Mouse (Mus musculus): Measurements from ENCODE around the gene Dstyk.

Gene Dstyk

DNA sequence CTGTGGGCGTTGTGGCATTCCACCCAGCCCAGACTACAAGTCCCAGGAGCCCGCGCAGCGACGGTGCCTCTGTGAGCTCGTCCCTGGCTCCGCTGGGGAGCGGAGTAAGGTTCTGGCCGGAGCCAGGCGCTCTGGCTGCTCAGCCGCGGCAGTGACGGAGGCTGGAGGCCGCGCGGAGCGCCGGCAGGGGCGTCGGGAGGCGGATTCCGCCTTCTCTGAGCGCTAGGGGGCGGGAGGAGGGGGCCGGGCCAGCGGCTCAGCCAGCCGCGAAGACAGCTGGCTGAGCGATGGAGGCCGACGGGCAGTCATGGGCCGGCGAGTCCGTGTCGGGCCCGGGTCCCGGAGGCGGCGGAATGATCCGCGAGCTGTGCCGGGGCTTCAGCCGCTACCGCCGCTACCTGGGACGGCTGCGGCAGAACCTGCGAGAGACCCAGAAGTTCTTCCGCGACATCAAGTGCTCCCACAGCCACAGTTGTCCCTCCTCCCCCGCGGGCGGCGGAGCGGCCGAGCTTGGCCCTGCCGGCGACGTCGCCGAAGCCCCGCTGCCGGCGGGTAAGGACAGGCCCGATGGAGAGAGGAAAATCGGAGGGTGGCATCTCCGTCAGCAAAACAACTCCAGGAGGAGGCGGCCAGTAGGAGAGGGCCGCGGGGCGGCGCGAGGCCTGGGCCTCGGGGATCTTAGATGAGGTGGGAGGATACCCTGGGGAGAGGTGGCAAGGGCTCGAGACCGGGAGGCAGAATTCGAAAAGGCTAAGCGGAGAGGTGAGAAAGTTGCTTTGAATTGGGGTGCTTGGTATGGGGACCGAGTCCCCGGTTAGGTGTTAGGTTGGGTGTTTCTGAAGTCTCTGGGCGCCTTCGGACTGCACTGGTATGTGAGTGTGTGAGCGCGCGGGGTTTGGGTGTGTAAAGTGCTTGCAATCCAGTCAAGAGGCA lies at the start of gene Dstyk:
Gene Dstyk (plus strand): TSS at position 237 of the 933 bp plus-strand sequence.
- DNase-seq (ENCODE audit: low spot score in 2 of 2): peak; percentile 84 to 90

DNA sequence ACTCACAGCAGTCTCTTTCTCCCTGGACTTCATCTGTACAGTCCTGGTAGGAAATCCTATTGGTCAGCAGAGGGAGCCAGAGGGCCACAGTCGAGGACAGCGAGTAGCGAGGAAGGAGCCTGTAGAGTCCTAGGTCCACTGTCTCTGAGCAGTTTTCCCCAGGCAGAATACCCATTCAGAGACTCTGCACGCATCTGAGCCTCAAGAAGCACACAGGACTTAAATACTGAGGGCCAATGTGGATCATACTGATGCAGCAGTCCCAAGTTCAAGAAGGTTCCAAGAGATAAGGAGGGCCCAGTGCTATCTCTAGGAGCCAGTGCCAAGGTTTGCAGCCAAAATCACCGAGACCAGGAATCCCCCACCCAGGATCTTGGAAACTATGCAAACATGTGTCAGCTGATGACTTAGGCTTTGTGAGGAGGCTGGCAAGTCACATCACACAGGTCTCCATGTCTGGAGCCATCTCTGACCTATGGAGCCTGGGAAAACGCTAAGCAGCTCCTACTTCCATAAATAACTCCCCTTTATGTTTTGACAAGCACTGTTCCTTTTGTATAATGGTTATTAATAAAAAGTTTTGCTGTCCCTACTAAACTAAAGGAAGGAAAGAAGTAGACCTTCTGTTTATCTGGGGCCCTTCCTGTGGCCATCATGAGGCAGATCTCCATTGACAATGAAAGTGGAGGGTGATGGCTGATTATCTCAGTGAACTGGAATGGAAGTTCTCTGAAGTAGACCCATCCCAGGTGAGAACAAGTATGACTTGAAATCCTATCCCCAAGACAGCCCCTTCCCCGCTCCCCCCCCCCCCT lies 49.5 kb upstream of the Dstyk start:
- DNase-seq (ENCODE audit: low spot score in 2 of 2): peak; percentile 58 to 77

DNA sequence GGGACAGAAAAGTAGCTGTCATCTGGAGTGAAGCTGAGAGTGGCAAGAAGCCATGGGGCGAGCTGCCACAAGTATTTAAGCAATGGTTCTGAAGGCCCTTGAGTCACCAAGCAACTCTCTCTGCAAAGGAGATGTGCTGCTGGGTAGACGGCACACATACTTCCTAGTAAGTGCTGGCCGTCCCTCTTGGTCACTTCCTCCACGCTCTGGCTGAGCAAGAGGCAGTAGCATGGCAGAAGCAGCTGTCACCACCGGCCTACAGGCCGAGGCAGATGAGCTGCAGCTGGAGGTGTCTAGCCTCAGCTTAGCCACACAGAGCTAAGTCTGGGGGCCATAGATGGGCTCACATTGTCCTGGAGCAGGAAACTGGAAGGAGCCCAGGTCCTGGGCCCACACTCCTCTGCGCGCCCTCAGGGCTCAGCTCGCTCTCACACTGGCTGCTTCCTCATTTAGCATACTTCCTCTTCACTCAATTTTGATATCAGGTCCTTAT lies 46.6 kb upstream of the Dstyk start:
- no peak for DNase-seq (ENCODE audit: low spot score in 2 of 2)

DNA sequence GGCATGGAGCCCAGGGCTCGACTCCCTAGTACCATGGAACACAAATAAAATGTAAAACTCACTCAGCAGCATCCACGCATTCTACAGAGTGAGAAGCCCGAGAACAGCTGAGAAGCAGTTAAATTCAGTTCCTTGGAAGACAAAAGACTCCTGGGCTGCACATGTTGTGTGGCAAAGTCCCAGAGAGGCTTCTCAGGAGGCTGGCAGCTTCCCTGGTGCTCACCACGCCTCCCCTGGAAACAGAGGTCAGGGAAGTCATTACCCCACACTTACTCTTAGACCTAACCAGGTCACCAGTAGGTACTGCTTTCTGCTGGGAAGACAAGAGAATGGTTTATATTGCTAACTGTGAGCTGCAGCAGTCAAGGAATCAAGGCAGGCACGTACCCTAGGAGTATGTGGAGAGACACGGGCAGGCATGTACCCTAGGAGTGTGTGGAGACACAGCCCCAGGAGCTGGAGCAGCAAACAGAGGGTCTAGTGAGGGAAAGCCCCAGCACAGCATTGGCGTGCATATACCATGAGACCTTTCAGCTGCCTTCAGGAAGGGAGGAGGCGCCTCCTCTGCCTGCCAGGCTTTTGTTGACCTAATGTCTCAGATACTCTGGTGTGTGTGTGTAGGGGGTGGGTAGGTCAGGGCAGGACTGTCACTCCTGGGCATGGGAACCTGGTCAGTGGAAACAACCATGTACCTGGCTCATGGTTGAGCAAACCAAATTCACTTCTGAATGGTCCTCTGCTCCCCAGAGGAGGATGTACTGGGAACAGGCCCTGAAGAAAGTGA lies 45.9 kb upstream of the Dstyk start:
- DNase-seq (ENCODE audit: low spot score in 2 of 2): no peak

DNA sequence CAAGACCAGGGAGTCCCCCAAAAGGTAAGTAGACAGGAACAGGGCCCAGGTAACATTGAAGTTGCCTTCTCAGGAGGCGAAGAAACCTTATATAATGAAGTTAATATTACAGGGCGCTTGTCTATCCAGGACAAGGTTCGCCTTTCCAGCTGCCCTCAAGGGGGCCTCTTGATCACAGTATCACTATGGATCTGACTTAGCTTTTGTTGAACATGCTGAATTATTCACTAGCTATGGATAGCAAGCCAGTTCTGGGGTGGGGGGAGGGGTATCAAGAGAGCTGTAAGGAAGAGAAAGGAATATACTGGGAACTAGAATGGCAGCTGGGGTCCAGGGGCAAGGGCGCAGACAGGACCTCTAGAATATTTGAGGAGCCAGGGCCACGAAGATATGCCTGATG lies 45.0 kb upstream of the Dstyk start:
- DNase-seq (ENCODE audit: low spot score in 2 of 2): no peak

DNA sequence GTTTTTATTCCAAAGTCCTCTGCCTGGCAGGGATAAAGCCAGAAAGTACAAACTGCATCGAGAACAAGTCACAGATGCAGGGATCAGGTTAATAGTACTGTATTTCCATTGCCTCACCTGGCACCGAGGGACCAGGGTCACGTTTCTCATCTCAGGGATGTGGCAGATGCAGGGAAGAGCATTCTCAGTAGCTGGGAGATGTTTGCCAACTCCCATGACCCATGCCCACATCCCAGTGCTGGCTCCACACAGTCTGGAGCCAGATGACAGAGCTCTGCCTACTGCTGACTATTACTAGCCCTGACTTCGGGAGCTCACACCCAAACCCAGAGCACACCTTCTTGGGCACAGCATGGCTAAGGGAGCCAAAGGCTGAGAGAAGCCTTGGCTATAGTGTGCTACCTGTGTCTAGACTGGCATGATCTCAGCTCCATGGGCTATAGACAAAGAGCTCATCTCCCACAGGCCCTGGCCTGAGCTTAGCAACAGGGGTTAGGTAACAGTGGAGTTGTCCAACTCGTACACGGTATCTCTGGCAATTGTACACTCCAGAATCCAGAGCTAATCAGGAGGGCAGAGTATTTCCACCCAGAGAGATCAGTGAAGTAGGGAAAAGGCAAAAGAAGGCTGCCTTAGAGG lies 44.3 kb upstream of the Dstyk start:
- DNase-seq (ENCODE audit: low spot score in 2 of 2): no peak

DNA sequence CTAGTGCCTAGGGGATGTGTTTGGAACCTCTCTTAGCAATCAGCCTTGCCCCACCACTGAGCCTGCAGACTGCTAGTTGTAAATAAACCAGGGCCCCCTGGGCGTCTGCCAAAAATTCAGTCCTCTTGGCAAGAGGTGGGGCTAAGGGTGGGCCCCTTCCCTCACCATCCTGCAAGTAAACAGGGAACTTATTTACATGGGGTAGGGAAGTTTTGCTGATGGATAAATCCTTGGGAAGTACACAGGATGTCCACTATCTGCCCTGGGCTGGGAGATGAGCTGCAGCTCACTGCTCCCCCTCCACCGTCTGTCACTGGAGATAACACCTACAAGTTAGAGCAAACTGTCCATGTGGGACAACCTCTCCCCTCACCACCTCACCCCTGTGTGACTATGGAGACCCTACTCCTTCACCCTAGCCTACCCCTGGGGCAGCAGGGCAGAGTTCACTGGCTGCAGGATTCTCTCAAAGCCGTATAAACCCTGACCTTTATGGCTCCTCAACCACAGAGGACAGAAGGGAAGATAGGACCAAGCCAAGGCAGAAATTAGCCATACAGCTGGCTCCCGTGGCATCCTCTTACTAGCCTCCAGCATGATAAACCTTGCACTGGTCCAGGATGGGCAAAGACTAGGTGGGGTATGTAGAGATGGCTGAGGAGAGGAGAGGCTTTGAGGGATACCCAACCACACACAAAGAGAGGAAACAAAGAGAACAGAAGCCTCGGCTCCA lies 43.0 kb upstream of the Dstyk start:
- no peak for DNase-seq (ENCODE audit: low spot score in 2 of 2)

DNA sequence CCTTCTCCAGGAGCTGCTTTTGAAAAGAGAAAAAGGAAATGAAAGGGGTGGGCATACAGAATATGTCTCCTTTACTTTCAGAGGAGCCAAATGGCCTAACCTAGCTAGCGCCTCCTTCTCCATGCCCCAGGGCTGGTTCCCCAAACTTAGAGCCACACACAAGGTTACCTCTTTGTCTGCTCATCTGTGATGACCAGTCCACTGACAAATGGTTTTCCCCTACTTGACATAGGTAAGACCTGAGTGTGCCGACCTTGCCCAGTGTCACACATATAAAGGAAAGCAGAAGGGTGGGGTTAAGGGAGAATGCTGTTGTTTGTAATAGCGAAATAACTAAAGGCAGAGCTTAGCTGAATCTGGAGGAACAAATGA lies 42.5 kb upstream of the Dstyk start:
- DNase-seq (ENCODE audit: low spot score in 2 of 2): no peak

DNA sequence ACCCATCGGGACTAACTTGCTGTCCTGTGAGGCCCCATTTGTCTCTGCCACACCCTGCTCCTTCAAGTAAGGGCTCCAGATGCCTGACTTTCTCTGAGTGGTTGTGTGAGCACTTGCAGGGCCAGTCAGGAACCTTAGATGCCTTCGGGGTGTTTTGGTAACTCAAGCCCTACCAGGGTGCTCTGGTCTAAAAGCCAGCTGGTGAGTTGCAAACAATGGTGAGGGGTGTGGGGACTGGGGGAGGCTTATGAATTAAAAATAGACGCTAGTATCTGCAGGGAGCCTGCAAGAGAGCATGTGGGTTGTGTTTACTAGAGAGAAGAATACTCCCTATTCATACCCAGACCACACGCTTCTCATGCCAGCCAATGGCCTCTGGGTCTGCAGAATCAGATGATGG lies 42.1 kb upstream of the Dstyk start:
- DNase-seq (ENCODE audit: low spot score in 2 of 2): no peak

DNA sequence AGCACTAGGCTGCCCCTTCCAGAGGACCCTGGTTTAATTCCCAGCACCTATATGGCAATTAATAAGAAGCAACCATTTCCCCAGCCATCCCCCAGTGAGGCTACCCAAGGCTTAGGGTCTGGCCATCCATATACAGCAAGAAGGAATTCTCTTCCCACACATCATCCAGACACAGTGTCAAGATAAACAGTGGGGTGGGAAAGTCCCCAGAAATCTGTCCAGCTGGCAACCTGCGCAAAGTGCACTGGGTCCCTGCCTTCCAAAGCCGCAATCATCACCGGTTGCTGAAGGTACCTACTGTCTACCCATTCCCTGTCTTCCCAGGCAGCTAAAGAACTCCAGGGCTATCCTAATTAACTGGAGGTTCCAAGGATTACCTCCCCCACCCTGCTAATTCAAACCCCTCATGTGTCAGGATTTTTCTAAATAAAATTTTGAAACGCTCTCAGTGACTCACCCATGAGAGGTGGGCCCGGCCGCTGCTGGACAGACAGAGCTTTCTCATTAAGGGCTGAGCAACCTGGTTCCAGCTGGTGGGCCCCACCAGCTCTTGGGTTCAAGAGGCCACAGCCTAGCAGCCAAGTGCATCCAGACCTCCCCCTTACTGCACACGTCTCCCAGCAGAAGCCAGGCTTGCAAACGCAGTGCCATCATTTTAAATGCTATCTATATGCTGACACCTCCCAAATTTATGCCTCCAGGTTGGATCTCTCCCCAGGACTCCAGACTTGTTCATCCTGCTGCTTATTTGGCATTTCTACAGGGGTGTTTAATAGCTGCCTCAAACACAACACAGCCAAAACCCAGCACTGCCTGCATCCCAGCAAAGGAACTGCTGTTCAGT lies 40.9 kb upstream of the Dstyk start:
- no peak for DNase-seq (ENCODE audit: low spot score in 2 of 2)

DNA sequence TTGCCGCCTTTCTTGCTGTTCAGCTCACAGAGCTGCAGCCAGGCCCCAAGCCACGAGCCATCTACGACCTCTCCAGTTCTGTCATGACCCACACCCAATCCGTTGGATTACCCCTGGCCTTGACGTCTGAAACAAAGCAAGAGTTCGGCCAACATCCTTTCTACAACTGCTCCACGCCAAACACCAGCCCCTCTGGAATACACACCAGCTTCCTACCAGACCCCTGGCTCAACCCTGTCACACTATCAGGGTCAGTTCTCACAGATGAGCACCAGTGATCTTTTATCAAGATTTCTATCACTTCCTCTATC lies 40.3 kb upstream of the Dstyk start:
- DNase-seq (ENCODE audit: low spot score in 2 of 2): no peak

DNA sequence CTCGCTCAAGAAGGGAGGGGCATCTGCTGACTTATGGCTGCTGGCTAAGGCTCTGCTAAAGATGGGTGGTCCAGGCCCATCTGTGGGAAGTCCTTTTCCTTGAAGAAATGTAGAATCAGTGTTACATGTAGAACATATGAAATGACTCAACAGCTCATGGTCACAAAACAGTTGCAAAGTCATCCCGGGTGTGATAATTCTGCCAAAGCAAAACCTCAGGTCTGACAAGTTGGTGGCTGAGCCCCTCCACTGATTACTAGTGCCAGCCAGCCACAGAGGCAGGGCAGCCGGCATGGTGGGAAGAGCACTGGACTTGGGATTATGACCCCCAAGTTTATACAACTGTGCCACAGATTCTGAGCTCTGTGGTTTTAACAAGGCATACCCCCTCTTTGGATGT lies 39.5 kb upstream of the Dstyk start:
- DNase-seq (ENCODE audit: low spot score in 2 of 2): no peak

DNA sequence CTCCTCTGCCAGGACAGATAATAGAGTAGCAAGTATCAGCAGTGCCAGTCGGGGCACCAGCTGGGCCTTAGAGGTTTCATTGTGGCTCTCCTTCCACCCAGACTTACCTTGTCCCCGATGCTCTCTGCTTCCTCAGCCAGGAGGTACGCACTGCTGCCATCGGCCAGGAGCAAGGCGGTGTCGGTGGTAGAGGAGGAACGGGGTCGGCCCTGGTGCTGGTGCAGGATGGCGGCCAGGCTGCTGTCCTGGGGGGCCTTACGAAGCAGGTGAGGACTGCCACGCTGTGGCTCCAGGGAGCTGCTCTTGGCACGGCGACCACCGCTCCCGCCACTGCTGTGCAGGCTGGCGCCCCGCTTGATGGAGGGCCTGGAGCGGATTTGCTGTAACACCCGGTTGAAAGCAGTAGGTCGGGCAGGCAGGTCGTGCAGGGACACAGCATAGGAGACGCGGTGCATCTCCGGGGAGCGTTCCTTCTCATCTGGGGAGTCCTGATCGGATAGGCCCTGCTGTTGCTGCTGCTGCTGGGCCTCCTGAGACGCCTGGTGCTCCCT lies 36.7 kb upstream of the Dstyk start:
- no peak for DNase-seq (ENCODE audit: low spot score in 2 of 2)

DNA sequence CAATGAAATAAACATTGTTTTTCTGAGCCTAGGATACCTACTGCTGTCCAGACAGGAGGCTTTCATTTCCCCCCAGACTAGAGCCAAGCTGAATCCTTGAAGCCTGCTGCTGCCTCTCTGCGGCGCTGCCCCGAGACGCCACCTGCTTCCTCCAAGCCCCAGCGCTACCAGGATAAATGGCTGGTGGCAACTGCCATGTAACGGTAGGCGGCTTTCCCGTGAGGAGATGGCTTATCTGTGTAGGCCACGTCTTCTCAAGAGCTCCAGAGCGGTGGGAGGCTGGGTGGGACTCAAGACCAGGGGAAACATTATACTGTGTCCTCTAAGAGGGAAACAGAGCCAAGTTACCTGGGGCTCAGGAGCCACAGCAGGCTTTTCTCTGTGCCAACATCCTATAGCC lies 35.4 kb upstream of the Dstyk start:
- no peak for DNase-seq (ENCODE audit: low spot score in 2 of 2)

DNA sequence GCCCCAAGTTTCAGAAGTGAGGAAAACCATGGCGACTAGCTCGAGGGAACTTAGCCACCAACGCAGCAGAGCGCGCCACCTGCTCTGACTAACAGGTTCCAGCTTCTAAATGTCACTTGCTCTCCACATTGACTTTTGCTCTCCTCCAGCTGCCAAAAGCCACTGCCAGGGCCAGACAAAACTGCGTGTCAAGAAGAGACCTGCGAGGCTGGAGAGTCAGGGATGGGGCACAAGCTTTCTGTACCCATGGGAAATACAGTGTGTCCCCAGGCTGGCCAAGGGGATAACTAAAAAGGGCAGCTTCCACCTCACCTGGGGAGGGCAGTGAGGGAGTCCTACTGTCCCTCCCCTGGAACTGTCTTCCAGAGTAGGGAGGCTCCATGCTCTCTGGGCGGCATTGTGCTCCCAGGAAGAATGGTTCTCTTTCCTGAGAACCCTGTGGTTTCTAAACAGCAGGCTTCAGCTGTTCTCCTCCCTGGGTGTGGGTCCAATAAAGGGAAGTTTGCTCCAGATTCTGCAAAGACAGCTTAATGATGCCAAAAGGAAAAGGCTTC lies 33.3 kb upstream of the Dstyk start:
- peak in 1 of 2 experiments; percentile 9 for DNase-seq (ENCODE audit: low spot score in 2 of 2)

DNA sequence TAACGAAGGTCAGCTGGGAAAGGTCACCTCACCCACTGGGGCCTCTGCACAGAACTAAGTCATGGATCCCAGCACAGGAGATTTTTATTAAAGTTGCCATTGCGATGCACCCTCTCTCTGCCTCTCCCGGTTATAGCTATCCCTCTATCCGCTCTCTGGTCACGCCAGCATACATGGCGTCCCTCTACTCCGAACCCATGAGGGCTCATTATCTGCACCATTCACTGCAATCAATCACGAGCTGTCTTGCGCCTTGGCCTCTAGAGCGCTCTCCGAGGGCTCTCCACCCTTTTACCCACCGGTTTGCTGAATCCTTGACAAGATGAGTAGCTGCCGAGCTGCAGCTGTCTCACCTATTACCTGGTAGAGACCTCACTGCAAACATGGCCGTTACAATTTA lies 32.1 kb upstream of the Dstyk start:
- peak in 1 of 2 experiments; percentile 4 for DNase-seq (ENCODE audit: low spot score in 2 of 2)

DNA sequence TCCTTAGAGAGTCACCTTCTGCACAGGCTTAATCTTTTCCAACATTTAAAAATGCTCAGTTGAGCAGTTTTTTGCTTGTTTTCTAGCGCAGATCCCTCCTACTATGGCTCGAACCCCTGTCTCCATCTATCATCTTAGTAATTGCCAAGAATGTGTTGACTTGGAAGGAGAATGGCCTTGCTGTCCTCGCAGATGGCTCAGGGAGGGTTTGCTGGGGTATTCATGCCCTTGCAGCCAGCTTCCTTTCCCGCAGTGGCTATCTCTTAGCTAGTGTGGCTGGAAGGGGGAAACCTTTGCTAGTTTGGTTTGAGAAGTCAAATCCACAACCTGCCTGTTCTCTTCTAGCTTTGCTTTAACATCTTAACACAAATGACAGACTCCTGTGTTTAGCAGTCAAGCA lies 31.6 kb upstream of the Dstyk start:
- no peak for DNase-seq (ENCODE audit: low spot score in 2 of 2)

DNA sequence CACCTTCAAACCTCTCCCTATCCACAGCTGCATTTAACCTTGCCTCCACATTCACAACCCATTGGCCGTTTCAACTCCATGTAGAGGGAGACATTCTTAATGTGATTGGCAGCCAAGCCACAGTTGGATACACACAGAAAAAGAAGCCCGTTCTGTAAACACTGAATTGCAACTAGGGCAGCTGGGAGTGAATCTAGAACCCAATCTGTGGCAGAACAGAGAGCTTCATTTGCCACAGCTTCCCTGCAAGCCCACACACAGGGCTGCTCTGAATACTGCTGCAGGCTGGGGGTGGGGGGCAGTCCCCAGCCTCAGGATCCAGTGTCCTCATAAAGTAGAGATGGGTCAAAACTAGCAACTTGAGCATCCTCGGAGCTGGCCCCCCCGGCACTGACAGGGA lies 31.1 kb upstream of the Dstyk start:
- peak in 1 of 2 experiments; percentile 12 for DNase-seq (ENCODE audit: low spot score in 2 of 2)

DNA sequence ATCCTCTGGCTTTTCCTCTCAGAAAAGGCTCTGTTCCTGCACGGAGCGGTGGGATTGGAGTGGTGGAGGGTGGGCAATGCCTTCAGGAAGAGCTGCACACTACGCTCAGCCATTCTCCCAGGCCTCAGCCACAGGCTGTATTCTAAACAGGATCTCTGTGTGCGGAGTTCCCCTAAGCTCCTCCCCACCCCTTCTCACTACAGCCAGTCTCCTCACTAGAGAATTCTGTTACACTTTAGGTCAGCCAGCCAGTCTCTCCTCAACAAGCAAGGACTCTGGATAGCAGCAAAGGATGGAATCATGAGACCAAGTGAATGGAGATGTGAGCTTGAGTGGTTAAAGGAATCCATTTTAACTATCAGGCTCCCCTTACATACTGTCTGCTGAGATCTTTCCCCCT lies 29.4 kb upstream of the Dstyk start:
- peak in 1 of 2 experiments; percentile 30 for DNase-seq (ENCODE audit: low spot score in 2 of 2)
